Mouse (Mus musculus) ZHBTc4 (cell line): ENCODE results near the gene Rai14.
A peak's percentile ranks its signal among the peaks of the same experiment; 100 is the strongest.

Experiments used
- DNase-seq: peaks from one replicate; pipeline ENCODE4 v3.0.0-alpha.2; 2011; ENCODE audit warnings: low read depth, low spot score

Rai14 gene

GRCm38 (mm10) chr15:10690973-10691372 lies 23.5 kb downstream of the Rai14 start:
- peak; percentile 61 for DNase-seq

DNA sequence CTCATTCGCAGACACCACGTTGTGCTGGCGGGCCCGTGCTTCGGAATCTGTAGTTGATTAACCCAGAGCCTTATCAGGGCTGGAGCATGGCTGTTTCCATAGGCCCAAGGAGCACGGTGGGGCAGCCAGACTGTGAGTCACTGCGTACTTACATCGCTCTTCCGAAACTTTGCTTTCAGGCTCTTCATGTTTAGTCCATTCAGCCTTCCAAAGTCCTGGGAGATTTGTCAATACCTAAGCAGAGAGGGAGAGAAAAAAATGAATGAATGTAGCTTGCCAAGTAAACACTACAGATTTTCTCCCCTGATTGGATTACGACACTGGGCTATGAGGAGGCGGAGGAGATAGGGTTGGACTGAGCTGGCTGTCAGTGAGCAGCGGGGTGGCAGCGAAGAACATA lies 24.2 kb downstream of the Rai14 start:
- no peak for DNase-seq

- DNase-seq, result no peak
Observed at GRCm38 (mm10) chr15:10689304-10689703, 25.1 kb downstream of the Rai14 start.

DNA sequence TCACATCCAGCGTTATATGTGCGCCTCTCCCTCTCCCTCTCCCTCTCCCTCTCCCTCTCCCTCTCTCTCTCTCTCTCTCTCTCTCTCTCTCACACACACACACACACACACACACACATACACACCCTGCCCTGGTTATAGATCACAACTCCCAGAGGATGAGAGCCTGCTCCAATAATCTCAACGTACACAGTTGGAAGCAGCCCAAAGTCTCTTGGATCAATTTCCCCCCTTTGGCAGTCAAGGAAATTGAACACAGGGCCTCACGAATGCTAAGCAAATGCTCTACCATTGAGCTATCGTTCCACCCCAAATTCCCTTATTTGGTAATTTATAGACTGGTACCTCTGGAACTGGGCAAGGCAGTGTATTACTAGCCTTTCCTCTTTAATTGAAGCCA lies 25.7 kb downstream of the Rai14 start:
- no peak for DNase-seq

- DNase-seq, result peak; percentile 85
Observed at GRCm38 (mm10) chr15:10687365-10687764, 27.1 kb downstream of the Rai14 start.

GRCm38 (mm10) chr15:10685692-10686430 lies 28.6 kb downstream of the Rai14 start:
- DNase-seq, result peak; percentile 78

DNA sequence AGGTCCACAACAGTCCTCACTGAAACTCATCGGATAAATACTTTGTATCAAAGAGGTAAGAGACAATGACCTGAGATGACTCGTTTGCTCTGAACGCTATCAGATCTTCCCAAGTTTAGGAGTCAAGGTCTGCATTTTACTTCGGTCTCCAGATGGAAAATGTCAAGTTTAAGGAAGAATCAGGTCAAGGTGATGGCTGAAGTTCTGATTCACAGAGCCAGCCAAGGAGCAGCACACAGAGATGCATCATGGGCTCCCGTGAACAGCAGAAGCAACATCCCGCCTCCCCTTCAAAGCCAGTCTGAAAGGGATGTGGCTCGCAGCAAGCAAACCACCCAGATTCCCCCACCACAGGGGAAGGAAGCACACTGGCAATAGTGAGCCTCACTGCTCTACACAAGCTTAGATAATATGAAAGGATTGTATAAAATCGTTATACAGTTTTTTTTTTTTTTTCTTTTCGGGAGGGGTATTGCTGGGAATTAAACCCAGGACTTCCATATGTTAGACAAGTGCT lies 30.7 kb downstream of the Rai14 start:
- DNase-seq, result no peak

- DNase-seq, result no peak
Observed at GRCm38 (mm10) chr15:10680514-10680913, 33.9 kb downstream of the Rai14 start.

DNA sequence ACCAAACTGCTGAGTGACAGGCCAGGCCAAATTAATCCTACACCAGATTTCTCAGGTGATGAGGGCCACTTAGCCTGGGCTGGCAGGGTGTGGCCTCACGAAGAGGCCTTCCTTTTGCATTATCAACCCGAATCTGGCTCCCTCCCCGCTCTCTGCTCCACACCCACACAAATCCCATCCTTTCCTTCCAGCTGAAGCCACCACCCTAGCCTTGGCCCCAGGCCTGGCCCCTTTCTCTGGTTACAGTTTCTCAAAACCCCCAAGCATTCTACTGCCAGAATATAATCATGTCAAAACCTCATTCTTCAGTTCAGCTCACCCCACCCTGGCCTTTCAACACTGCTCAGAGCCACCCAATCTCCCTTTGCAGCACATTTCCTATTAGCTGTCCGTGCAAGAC lies 34.9 kb downstream of the Rai14 start:
- peak; percentile 53 for DNase-seq

DNA sequence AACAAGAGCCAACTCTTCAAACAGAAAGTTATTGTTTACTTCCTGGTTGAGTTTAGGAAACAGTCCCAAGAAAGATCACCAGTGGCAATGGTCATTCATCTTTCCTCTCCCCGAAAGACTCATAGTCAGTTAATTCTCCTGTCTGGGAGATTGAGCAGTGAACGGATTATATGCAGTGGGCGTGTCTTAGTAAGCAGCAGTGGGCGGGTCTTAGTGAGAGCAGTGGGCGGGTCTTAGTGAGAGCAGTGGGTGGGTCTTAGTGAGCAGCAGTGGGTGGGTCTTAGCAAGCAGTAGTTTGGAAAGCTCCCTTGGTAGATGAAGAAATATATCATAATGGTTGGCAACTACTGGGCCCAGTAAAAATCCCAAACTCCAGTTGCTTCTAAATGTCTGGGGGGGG lies 38.6 kb downstream of the Rai14 start:
- DNase-seq, result peak; percentile 87

GRCm38 (mm10) chr15:10672880-10673279 lies 41.5 kb downstream of the Rai14 start:
- peak; percentile 64 for DNase-seq

DNA sequence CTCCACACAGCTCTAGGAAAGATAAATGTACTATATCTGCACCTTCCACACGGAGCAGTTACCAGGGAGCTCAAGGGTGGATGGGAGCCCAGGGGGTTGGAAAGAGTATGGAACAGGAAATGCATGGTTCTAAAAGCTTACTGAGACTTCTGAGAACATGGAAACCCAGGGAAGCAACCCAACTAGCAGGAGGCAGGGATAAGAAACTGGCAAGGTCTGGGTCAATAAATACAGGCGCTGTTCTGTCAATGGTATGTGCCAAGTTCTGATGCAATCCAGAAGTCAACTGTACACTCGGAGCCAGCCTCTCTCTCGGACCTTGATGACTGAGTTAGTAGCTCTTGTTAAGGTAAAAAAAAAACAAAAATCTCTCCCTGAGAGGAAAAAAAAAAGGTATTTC lies 42.6 kb downstream of the Rai14 start:
- peak; percentile 29 for DNase-seq

GRCm38 (mm10) chr15:10670107-10670506 lies 44.3 kb downstream of the Rai14 start:
- no peak for DNase-seq

- DNase-seq, result peak; percentile 87
Observed at GRCm38 (mm10) chr15:10668120-10668900, 46.1 kb downstream of the Rai14 start.

DNA sequence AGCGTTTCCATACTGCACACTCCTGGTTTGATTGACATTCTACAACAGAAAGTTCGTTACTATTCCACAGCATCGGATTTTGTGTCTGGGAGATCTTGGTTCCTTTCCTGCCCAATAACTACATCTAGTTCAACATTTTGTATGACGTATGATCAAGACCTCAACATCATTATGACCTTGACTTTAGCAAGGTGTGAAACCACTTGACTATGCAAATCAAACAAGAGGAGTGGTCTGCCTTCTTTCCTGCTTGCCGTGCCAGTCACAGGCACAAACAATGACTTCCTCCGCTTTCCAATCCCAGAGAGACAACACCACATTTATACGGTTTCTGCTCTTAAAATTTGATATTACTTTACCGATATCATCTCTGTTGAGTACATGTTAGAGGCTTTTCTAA lies 48.6 kb downstream of the Rai14 start:
- peak; percentile 62 for DNase-seq

GRCm38 (mm10) chr15:10664529-10664898 lies 49.9 kb downstream of the Rai14 start:
- no peak for DNase-seq

- DNase-seq, result no peak
Observed at GRCm38 (mm10) chr15:10663793-10664528, 50.5 kb downstream of the Rai14 start.

GRCm38 (mm10) chr15:10661961-10662606 lies 52.3 kb downstream of the Rai14 start:
- peak; percentile 83 for DNase-seq

- no peak for DNase-seq
Observed at GRCm38 (mm10) chr15:10658803-10659202, 55.6 kb downstream of the Rai14 start.

DNA sequence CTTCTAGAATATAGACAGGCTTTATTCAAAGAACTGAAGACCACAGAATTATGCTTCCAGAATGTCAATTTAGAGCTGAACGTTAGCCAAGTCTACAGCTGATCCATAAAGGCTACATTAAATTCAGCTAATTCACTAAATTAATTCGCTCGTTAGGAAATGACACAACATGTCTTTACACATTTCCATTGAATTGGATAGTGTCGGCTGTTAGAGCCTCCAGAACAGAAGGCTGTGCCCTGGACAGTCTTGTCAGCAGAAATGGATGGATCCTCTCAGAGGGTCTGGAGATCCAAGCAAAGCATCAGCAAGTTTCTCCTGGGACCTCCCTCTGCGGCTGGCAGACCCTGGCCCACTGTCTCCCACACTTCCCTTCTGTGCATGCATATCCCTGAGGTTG lies 58.3 kb downstream of the Rai14 start:
- no peak for DNase-seq

DNA sequence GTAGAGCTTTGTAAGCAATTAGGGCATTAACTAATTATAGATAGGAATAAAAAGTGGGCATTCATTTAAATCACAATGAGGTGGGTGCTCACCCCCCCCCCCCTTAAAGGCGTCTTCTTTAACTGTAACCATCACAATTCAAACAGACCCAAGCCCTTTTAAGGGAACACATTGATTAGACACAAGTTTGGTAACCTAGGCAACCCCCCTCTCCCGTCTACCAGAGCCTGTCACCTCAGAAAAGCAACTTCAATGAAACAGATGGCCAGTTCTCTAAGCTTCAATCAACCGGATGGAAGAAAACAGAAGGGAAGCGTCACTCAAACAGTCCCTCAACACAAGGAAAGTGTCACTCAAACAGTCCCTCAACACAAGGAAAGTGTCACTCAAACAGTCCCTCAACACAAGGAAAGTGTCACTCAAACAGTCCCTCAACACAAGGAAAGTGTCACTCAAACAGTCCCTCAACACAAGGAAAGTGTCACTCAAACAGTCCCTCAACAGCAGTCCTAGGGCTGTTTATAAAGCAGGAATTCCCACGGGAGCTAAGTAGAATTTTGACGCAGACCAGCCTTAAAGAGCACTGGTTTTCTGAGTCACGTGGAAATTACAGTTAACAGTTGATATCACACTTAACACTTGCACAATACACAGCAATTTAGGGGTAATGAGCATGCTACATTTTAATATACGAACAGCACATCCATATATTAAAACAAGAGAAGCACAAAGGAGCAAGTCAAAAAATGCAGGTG lies 59.1 kb downstream of the Rai14 start:
- DNase-seq, result no peak
